Mouse (Mus musculus): ENCODE results near the gene Rep15. TPM values are rescaled to one million over a fixed set of nuclear protein-coding genes. Genes with fewer than 3 reads are reported as not detected.

Gene Rep15
- 3.4 and 3.8 TPM in 2 replicates for polyA plus RNA-seq (2012; rRNA removed)

- no peak for DNase-seq (ENCODE audit: extremely low spot score in 1 of 2, low spot score in 1 of 2)
Measured at GRCm38 (mm10) chr6:147032303-147032925, at the start of gene Rep15. Gene Rep15 (plus strand): TSS chr6:147032584.

- DNase-seq (ENCODE audit: extremely low spot score in 1 of 2, low spot score in 1 of 2) = peak; percentile 38 to 70
Measured at GRCm38 (mm10) chr6:146984569-146984968, 47.8 kb upstream of the Rep15 start.

- peak; percentile 18 to 89 for DNase-seq (ENCODE audit: extremely low spot score in 1 of 2, low spot score in 1 of 2)
Measured at GRCm38 (mm10) chr6:146994236-146994635, 38.1 kb upstream of the Rep15 start.

- no peak for DNase-seq (ENCODE audit: extremely low spot score in 1 of 2, low spot score in 1 of 2)
Measured at GRCm38 (mm10) chr6:146995391-146995790, 37.0 kb upstream of the Rep15 start.

- no peak for DNase-seq (ENCODE audit: extremely low spot score in 1 of 2, low spot score in 1 of 2)
Measured at GRCm38 (mm10) chr6:146995878-146996277, 36.5 kb upstream of the Rep15 start.

- no peak for DNase-seq (ENCODE audit: extremely low spot score in 1 of 2, low spot score in 1 of 2)
Measured at GRCm38 (mm10) chr6:146997006-146997405, 35.4 kb upstream of the Rep15 start.

GRCm38 (mm10) chr6:146998710-146999109 lies 33.7 kb upstream of the Rep15 start:
- no peak for DNase-seq (ENCODE audit: extremely low spot score in 1 of 2, low spot score in 1 of 2)

- peak; percentile 31 to 63 for DNase-seq (ENCODE audit: extremely low spot score in 1 of 2, low spot score in 1 of 2)
Measured at GRCm38 (mm10) chr6:146999302-146999701, 33.1 kb upstream of the Rep15 start.

- no peak for DNase-seq (ENCODE audit: extremely low spot score in 1 of 2, low spot score in 1 of 2)
Measured at GRCm38 (mm10) chr6:146999755-147000154, 32.6 kb upstream of the Rep15 start.

- DNase-seq (ENCODE audit: extremely low spot score in 1 of 2, low spot score in 1 of 2) = peak in 1 of 2 experiments; percentile 68
Measured at GRCm38 (mm10) chr6:147008148-147008547, 24.2 kb upstream of the Rep15 start.

- DNase-seq (ENCODE audit: extremely low spot score in 1 of 2, low spot score in 1 of 2) = no peak
Measured at GRCm38 (mm10) chr6:147010358-147010757, 22.0 kb upstream of the Rep15 start.

GRCm38 (mm10) chr6:147010811-147011520 lies 21.4 kb upstream of the Rep15 start:
- DNase-seq (ENCODE audit: extremely low spot score in 1 of 2, low spot score in 1 of 2) = no peak

GRCm38 (mm10) chr6:147011555-147011954 lies 20.8 kb upstream of the Rep15 start:
- no peak for DNase-seq (ENCODE audit: extremely low spot score in 1 of 2, low spot score in 1 of 2)

GRCm38 (mm10) chr6:147011977-147012376 lies 20.4 kb upstream of the Rep15 start:
- no peak for DNase-seq (ENCODE audit: extremely low spot score in 1 of 2, low spot score in 1 of 2)

GRCm38 (mm10) chr6:147013546-147013945 lies 18.8 kb upstream of the Rep15 start:
- DNase-seq (ENCODE audit: extremely low spot score in 1 of 2, low spot score in 1 of 2) = no peak

GRCm38 (mm10) chr6:147017906-147018305 lies 14.5 kb upstream of the Rep15 start:
- no peak for DNase-seq (ENCODE audit: extremely low spot score in 1 of 2, low spot score in 1 of 2)

- no peak for DNase-seq (ENCODE audit: extremely low spot score in 1 of 2, low spot score in 1 of 2)
Measured at GRCm38 (mm10) chr6:147018364-147018763, 14.0 kb upstream of the Rep15 start.

- DNase-seq (ENCODE audit: extremely low spot score in 1 of 2, low spot score in 1 of 2) = no peak
Measured at GRCm38 (mm10) chr6:147021181-147021580, 11.2 kb upstream of the Rep15 start.

- DNase-seq (ENCODE audit: extremely low spot score in 1 of 2, low spot score in 1 of 2) = no peak
Measured at GRCm38 (mm10) chr6:147022375-147023132, 9.8 kb upstream of the Rep15 start.

- DNase-seq (ENCODE audit: extremely low spot score in 1 of 2, low spot score in 1 of 2) = no peak
Measured at GRCm38 (mm10) chr6:147023133-147023395, 9.3 kb upstream of the Rep15 start.

- no peak for DNase-seq (ENCODE audit: extremely low spot score in 1 of 2, low spot score in 1 of 2)
Measured at GRCm38 (mm10) chr6:147023568-147023967, 8.8 kb upstream of the Rep15 start.

GRCm38 (mm10) chr6:147024761-147025160 lies 7.6 kb upstream of the Rep15 start:
- no peak for DNase-seq (ENCODE audit: extremely low spot score in 1 of 2, low spot score in 1 of 2)
